Mouse (Mus musculus): ENCODE data around the gene Nlrp9c. TPM values are rescaled to one million over a fixed set of nuclear protein-coding genes. Genes with fewer than 3 reads are reported as not detected.
"Not testable (repeated sequence)": the region's sequence is repeated elsewhere in the genome, so short reads cannot be mapped to it uniquely, and the experiment has no call there.

The Nlrp9c gene
- not detected in 2 replicates for polyA plus RNA-seq (2016; fragmentation: Nextera tagmentation; extraction: Ambion mirVana)

GRCm38 (mm10) chr7:26403600-26403999, at the start of gene Nlrp9c:
Gene Nlrp9c (minus strand): TSS chr7:26403700.
- not testable (repeated sequence) for H3K4me2 ChIP-seq (replicated peaks); H3K36me3 ChIP-seq; H3K9me3 ChIP-seq; H3K4me1 ChIP-seq; H3K27ac ChIP-seq; H3K4me3 ChIP-seq; H3K9ac ChIP-seq; ATAC-seq (ENCODE audit: insufficient number of reproducible peaks, insufficient read depth, low FRiP score, low TSS enrichment); H3K27me3 ChIP-seq
- WGBS, result 59% methylated on average over 2 of the region's 2 CpGs

DNA sequence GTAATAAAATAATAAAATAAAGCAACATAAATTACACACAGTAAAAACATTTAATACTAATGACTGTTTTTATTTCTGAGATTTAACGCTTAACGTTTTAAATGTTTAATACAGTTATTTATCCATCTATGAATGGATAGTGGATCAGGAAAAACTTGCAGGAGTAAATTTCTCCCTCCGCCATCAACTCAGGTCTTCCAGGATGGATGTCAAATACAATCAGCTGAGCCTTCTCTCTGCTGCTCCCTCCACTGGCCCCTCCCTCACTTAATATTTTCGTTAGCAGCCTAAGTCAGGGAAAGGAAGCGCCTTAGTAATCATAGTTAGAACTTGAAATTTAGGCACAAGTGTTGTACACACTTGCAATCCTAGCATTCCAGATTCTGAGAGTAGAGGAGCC, 31.3 kb upstream of the Nlrp9c start, which contains the start of gene Nlrp4a:
Gene Nlrp4a (plus strand): TSS at position 301 of the 400 bp plus-strand sequence.
- H3K27me3 ChIP-seq, result no peaks in the 10 kb centered on the region
- no peaks in the 10 kb centered on the region for H3K9me3 ChIP-seq
- 83% methylated on average over 5 of the region's 5 CpGs for WGBS
- no peak within 1 kb of the TSS for H3K4me2 ChIP-seq (replicated peaks)
- no peak within 1 kb of the TSS for H3K4me3 ChIP-seq
- H3K9ac ChIP-seq, result no peak within 1 kb of the TSS
- H3K4me1 ChIP-seq, result no peaks in the 10 kb centered on the region
- no peaks in the 10 kb centered on the region for H3K36me3 ChIP-seq
- no peak for ATAC-seq (ENCODE audit: insufficient number of reproducible peaks, insufficient read depth, low FRiP score, low TSS enrichment)
- no peak within 1 kb of the TSS for H3K27ac ChIP-seq

DNA sequence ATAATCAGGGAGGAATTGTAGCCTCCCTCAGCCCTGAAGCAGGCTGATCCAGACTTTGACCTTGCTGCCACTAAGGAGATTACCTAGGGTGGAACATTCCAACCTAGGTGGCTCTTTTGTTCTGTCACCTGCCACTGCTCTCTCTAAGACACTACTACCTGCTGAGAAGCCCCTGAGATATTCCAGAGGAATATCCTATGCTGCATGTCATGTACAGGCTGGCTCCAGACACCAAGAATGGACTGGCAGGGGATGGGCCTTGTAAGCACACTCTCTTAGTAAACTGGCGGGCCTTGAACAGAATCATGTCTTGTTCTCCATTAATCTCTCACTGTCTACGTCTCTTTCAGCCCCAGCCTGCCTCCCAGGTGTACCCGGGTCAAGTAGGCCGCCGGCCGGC, 11.7 kb downstream of the Nlrp9c start:
- not testable (repeated sequence) for H3K27ac ChIP-seq; H3K4me1 ChIP-seq; H3K27me3 ChIP-seq; ATAC-seq (ENCODE audit: insufficient number of reproducible peaks, insufficient read depth, low FRiP score, low TSS enrichment); H3K9me3 ChIP-seq; H3K9ac ChIP-seq; H3K4me3 ChIP-seq; H3K36me3 ChIP-seq; H3K4me2 ChIP-seq (replicated peaks)
- 85% methylated on average over 6 of the region's 6 CpGs for WGBS

DNA sequence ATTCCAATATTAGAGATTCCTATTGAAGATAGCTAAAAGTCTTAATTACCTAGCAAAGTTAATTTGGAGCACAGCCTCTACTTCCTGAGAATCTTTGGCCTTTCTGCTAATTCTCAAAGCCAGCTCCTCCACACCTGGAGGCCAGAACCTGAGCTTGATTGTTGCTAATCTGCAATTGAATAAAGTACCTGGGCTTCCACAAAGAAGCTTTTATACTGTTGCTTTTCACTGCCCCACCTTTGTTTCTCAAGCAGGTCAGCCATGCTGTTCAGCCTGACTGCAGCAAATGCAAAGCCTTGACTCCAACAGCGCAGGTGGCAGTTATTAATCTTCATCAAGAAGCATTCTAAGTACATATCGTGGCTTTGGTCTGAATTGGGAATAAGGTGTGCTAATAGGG, 12.4 kb downstream of the Nlrp9c start:
- H3K27me3 ChIP-seq; ATAC-seq (ENCODE audit: insufficient number of reproducible peaks, insufficient read depth, low FRiP score, low TSS enrichment); H3K4me3 ChIP-seq; H3K9me3 ChIP-seq; H3K4me1 ChIP-seq; H3K9ac ChIP-seq; H3K36me3 ChIP-seq; H3K27ac ChIP-seq; H3K4me2 ChIP-seq (replicated peaks): not testable (repeated sequence)
- WGBS, result 79% methylated on average over 2 of the region's 2 CpGs

DNA sequence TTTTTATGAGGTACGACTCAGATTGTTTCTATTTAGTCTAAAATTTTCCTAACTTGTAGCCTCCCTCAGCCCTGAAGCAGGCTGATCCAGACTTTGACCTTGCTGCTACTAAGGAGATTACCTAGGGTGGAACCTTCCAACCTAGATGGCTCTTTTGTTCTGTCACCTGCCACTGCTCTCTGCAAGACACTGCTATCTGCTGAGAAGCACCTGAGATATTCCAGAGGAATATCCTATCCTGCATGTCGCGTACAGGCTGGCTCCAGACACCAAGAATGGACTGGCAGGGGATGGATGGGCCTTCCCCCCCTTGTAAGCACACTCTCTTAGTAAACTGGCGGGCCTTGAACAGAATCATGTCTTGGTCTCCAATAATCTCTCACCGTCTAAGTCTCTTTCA, 16.8 kb downstream of the Nlrp9c start:
- not testable (repeated sequence) for ATAC-seq (ENCODE audit: insufficient number of reproducible peaks, insufficient read depth, low FRiP score, low TSS enrichment)

DNA sequence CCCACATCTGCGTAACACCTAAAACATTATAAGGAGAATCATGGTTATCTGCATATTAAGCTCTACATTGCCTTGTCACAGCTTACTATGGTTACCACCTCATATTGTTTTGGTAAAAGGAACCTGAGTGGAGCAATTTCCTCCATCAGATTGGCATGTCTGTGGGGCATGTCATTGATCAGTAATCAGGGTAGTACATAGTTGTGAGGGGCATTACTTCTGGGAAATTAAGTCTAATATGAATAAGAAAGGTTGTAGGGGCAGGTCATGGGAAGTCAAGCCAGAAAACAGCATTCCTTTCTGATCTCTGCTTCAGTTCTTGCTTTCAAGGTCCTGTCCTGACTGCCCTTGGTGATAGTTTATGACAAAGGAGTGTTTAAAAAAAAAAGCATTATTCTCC, 22.7 kb downstream of the Nlrp9c start:
- Histone ChIP-seq H3K36me3 (no peaks in the 10 kb centered on the region), H3K27ac (no peak overlapping the region), H3K4me2 (replicated peaks) (no peak overlapping the region), H3K9me3 (no peaks in the 10 kb centered on the region), H3K4me1 (no peaks in the 10 kb centered on the region), H3K4me3 (no peak overlapping the region), H3K27me3 (no peaks in the 10 kb centered on the region), H3K9ac (no peak overlapping the region)
- 98% methylated on average over 1 of the region's 1 CpGs for WGBS
- no peak for ATAC-seq (ENCODE audit: insufficient number of reproducible peaks, insufficient read depth, low FRiP score, low TSS enrichment)

More for the DNA sequence above, 16.8 kb downstream of the Nlrp9c start:
- H3K4me2 ChIP-seq (replicated peaks); H3K4me1 ChIP-seq; H3K27ac ChIP-seq; H3K4me3 ChIP-seq; H3K9ac ChIP-seq; H3K9me3 ChIP-seq; H3K27me3 ChIP-seq; H3K36me3 ChIP-seq: not testable (repeated sequence)
- WGBS, result 82% methylated on average over 5 of the region's 5 CpGs

DNA sequence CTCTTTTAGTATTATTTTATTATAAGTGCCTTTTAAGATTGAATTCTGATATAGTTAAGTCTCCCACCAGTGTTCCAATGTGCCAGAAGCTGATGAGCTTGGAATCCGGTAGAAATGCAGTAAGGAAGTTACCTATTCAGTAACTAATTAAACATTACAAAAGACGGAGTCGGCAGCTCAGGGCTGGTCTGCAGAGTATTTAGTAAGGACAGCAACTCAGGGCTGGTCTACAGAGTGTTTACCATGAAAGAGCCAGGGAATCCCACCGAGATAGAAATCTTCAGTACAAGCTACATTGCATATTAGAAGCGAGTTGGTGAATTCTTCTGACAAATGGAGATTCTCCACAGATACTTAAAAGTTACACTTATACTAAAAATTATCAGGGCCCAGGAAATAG, 30.3 kb downstream of the Nlrp9c start:
- not testable (repeated sequence) for H3K27me3 ChIP-seq; H3K9me3 ChIP-seq; ATAC-seq (ENCODE audit: insufficient number of reproducible peaks, insufficient read depth, low FRiP score, low TSS enrichment); H3K9ac ChIP-seq; H3K4me2 ChIP-seq (replicated peaks); H3K4me1 ChIP-seq; H3K4me3 ChIP-seq; H3K27ac ChIP-seq; H3K36me3 ChIP-seq
- 87% methylated on average over 5 of the region's 5 CpGs for WGBS

GRCm38 (mm10) chr7:26356719-26357118, 46.8 kb downstream of the Nlrp9c start:
- H3K9me3 ChIP-seq; ATAC-seq (ENCODE audit: insufficient number of reproducible peaks, insufficient read depth, low FRiP score, low TSS enrichment); H3K36me3 ChIP-seq; H3K27me3 ChIP-seq; H3K27ac ChIP-seq; H3K4me3 ChIP-seq; H3K9ac ChIP-seq; H3K4me1 ChIP-seq; H3K4me2 ChIP-seq (replicated peaks): not testable (repeated sequence)
- WGBS, result 87% methylated on average over 6 of the region's 6 CpGs

DNA sequence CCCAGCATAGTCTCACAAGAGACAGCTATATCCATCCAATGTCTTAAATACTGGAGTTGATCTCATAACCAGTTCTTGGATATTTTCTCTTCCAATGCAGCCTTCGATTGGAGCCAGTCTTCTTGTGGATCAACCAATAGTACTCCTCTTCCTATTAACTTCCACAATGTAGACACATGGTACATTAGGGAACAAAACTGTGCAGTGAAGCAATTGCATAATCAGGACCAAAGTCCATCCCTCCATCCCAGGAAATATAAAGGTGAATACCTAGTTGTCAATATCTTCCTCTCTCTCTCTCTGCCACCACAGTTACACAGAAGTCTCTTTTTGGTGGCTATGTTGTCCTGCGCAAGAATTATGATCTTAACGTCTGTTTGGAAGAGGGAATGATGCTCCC, 51.2 kb downstream of the Nlrp9c start:
- not testable (repeated sequence) for ATAC-seq (ENCODE audit: insufficient number of reproducible peaks, insufficient read depth, low FRiP score, low TSS enrichment); H3K27ac ChIP-seq; H3K4me2 ChIP-seq (replicated peaks); H3K4me3 ChIP-seq; H3K4me1 ChIP-seq; H3K9me3 ChIP-seq; H3K27me3 ChIP-seq; H3K36me3 ChIP-seq; H3K9ac ChIP-seq
- WGBS, result 68% methylated on average over 3 of the region's 3 CpGs

GRCm38 (mm10) chr7:26350177-26350576, 53.3 kb downstream of the Nlrp9c start:
- H3K4me1 ChIP-seq; H3K36me3 ChIP-seq; H3K9ac ChIP-seq; H3K4me2 ChIP-seq (replicated peaks); H3K9me3 ChIP-seq; ATAC-seq (ENCODE audit: insufficient number of reproducible peaks, insufficient read depth, low FRiP score, low TSS enrichment); H3K27ac ChIP-seq; H3K4me3 ChIP-seq; H3K27me3 ChIP-seq: not testable (repeated sequence)

- WGBS, result 76% methylated on average over 3 of the region's 3 CpGs
- H3K4me3 ChIP-seq; H3K27me3 ChIP-seq; ATAC-seq (ENCODE audit: insufficient number of reproducible peaks, insufficient read depth, low FRiP score, low TSS enrichment); H3K4me2 ChIP-seq (replicated peaks); H3K27ac ChIP-seq; H3K4me1 ChIP-seq; H3K9me3 ChIP-seq; H3K9ac ChIP-seq; H3K36me3 ChIP-seq: not testable (repeated sequence)
These were observed 83.1 kb downstream of the Nlrp9c start for GRCm38 (mm10) chr7:26320361-26320760.

DNA sequence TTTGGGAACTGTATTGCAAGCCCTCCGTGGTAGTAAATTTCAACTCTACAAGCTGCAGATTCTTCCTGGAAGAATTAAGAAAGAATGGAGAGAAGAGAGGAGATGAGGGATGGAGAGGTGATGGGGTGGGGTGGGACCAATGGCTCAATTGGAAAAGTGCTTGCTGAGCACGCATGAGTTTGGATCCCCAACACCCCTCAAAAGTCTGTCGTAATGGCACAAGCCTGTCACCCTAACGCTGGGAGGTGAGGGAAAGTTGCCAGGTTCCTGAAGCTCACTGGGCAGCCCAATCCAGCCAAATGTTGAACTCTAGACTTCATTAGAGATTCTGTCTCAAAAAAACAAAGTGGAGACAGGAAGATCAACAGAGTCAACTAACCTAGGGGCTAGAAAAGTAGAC, 87.7 kb downstream of the Nlrp9c start:
- H3K27ac ChIP-seq; H3K4me2 ChIP-seq (replicated peaks); H3K4me1 ChIP-seq; ATAC-seq (ENCODE audit: insufficient number of reproducible peaks, insufficient read depth, low FRiP score, low TSS enrichment); H3K9ac ChIP-seq; H3K36me3 ChIP-seq; H3K9me3 ChIP-seq; H3K27me3 ChIP-seq; H3K4me3 ChIP-seq: not testable (repeated sequence)
- WGBS, result 71% methylated on average over 4 of the region's 4 CpGs

GRCm38 (mm10) chr7:26315194-26315593, 88.3 kb downstream of the Nlrp9c start:
- not testable (repeated sequence) for H3K4me3 ChIP-seq; H3K36me3 ChIP-seq; H3K9me3 ChIP-seq; H3K4me2 ChIP-seq (replicated peaks); ATAC-seq (ENCODE audit: insufficient number of reproducible peaks, insufficient read depth, low FRiP score, low TSS enrichment); H3K27ac ChIP-seq; H3K4me1 ChIP-seq; H3K27me3 ChIP-seq; H3K9ac ChIP-seq
- WGBS, result 87% methylated on average over 2 of the region's 2 CpGs
